Mouse (Mus musculus): ENCODE measurements around the gene Nfix.

Gene Nfix

GRCm38 (mm10) chr8:84779519-84780224 lies 20.5 kb downstream of the Nfix start:
- DNase-seq, result no peak

GRCm38 (mm10) chr8:84778638-84779380 lies 21.3 kb downstream of the Nfix start:
- DNase-seq, result no peak

GRCm38 (mm10) chr8:84777899-84778637 lies 22.1 kb downstream of the Nfix start:
- DNase-seq, result no peak

- DNase-seq, result no peak
Measured at GRCm38 (mm10) chr8:84776569-84776968, 23.6 kb downstream of the Nfix start.

GRCm38 (mm10) chr8:84775621-84776113 lies 24.5 kb downstream of the Nfix start:
- peak; percentile 95 for DNase-seq

GRCm38 (mm10) chr8:84775105-84775591 lies 25.0 kb downstream of the Nfix start:
- peak; percentile 97 for DNase-seq

- DNase-seq, result peak; percentile 98
Measured at GRCm38 (mm10) chr8:84774473-84774911, 25.7 kb downstream of the Nfix start.

GRCm38 (mm10) chr8:84773833-84774232 lies 26.3 kb downstream of the Nfix start:
- DNase-seq, result peak; percentile 99

- no peak for DNase-seq
Measured at GRCm38 (mm10) chr8:84773304-84773703, 26.8 kb downstream of the Nfix start.

GRCm38 (mm10) chr8:84772628-84773027 lies 27.5 kb downstream of the Nfix start:
- no peak for DNase-seq

- DNase-seq, result no peak
Measured at GRCm38 (mm10) chr8:84771941-84772378, 28.2 kb downstream of the Nfix start.

- no peak for DNase-seq
Measured at GRCm38 (mm10) chr8:84771000-84771687, 29.0 kb downstream of the Nfix start.

GRCm38 (mm10) chr8:84770100-84770953 lies 29.8 kb downstream of the Nfix start:
- no peak for DNase-seq

GRCm38 (mm10) chr8:84769324-84769723 lies 30.8 kb downstream of the Nfix start:
- DNase-seq, result no peak

- no peak for DNase-seq
Measured at GRCm38 (mm10) chr8:84768343-84769095, 31.6 kb downstream of the Nfix start.

- no peak for DNase-seq
Measured at GRCm38 (mm10) chr8:84767221-84767620, 32.9 kb downstream of the Nfix start.

- peak; percentile 97 for DNase-seq
Measured at GRCm38 (mm10) chr8:84766422-84766821, 33.7 kb downstream of the Nfix start.

GRCm38 (mm10) chr8:84765629-84766028 lies 34.5 kb downstream of the Nfix start:
- no peak for DNase-seq

GRCm38 (mm10) chr8:84764870-84765495 lies 35.2 kb downstream of the Nfix start:
- no peak for DNase-seq

- no peak for DNase-seq
Measured at GRCm38 (mm10) chr8:84764100-84764499, 36.0 kb downstream of the Nfix start.

All from heart, adult 11 months (tissue).